Mouse (Mus musculus): ENCODE data around the gene Fam122a.

Fam122a gene

GRCm38 (mm10) chr19:24427258-24427657 lies 49.9 kb downstream of the Fam122a start:
- DNase-seq: no peak

- DNase-seq: no peak
Observed at GRCm38 (mm10) chr19:24426759-24427181, 50.4 kb downstream of the Fam122a start.
